Mouse (Mus musculus) forebrain, embryonic 15.5 days (tissue): ENCODE results near the gene Usp44. TPM values are rescaled to one million over a fixed set of nuclear protein-coding genes. Genes with fewer than 3 reads are reported as not detected.
"Not testable (repeated sequence)": the region's sequence is repeated elsewhere in the genome, so short reads cannot be mapped to it uniquely, and the experiment has no call there.

Experiments
- ATAC-seq: fragments of 200-750 bp; cut with Nextera tagmentation; replicated peaks from 2 replicates; pipeline ENCODE4 v1.8.0; 2017; ENCODE audit warnings: mild to moderate bottlenecking, moderate TSS enrichment, moderate library complexity
- H3K27ac ChIP-seq: fragments of 300-500 bp; sonication (generic); replicated peaks from 2 replicates; pipeline ENCODE4 v1.5.1; 2015; ENCODE audit warnings: mild to moderate bottlenecking, inconsistent platforms
- H3K27me3 ChIP-seq: fragments of 300-500 bp; sonication (generic); 2 replicates; pipeline ENCODE4 v1.6.1; 2015; ENCODE audit warnings: inconsistent platforms
- H3K36me3 ChIP-seq: fragments of 300-500 bp; sonication (generic); 2 replicates; pipeline ENCODE4 v1.6.1; 2015; ENCODE audit warnings: mild to moderate bottlenecking, inconsistent platforms
- H3K4me1 ChIP-seq: fragments of 300-500 bp; sonication (generic); 2 replicates; pipeline ENCODE4 v1.6.1; 2015; ENCODE audit warnings: inconsistent platforms
- H3K4me2 ChIP-seq: fragments of 300-500 bp; sonication (generic); replicated peaks from 2 replicates; pipeline ENCODE4 v1.6.1; 2015; ENCODE audit warnings: mild to moderate bottlenecking, inconsistent platforms
- H3K4me3 ChIP-seq: fragments of 300-500 bp; sonication (generic); 2 replicates; pipeline ENCODE4 v1.5.1; 2015; ENCODE audit warnings: mild to moderate bottlenecking, inconsistent platforms
- H3K9ac ChIP-seq: fragments of 300-500 bp; sonication (generic); replicated peaks from 2 replicates; pipeline ENCODE4 v1.6.1; 2015; ENCODE audit warnings: mild to moderate bottlenecking, inconsistent platforms
- H3K9me3 ChIP-seq: fragments of 300-500 bp; sonication (generic); 2 replicates; pipeline ENCODE4 v1.6.1; 2016; ENCODE audit warnings: inconsistent platforms
- WGBS: fragments of 180-500 bp; shearing (Covaris S2); methylation state at CpG from one replicate; pipeline ENCODE4 v1.1.7; 2015; ENCODE audit warnings: mixed read lengths; 5-methylcytosine and 5-hydroxymethylcytosine counted together
- polyA plus RNA-seq: library from polyadenylated mRNA; unstranded; fragments of >200 nt; fragmentation: Nextera tagmentation; extraction: Ambion mirVana; gene quantifications from 2 replicates; pipeline ENCODE4 v1.2.1, GENCODE M21; 2015

Usp44 gene
- polyA plus RNA-seq = 0.70 and 0.88 TPM in 2 replicates

DNA sequence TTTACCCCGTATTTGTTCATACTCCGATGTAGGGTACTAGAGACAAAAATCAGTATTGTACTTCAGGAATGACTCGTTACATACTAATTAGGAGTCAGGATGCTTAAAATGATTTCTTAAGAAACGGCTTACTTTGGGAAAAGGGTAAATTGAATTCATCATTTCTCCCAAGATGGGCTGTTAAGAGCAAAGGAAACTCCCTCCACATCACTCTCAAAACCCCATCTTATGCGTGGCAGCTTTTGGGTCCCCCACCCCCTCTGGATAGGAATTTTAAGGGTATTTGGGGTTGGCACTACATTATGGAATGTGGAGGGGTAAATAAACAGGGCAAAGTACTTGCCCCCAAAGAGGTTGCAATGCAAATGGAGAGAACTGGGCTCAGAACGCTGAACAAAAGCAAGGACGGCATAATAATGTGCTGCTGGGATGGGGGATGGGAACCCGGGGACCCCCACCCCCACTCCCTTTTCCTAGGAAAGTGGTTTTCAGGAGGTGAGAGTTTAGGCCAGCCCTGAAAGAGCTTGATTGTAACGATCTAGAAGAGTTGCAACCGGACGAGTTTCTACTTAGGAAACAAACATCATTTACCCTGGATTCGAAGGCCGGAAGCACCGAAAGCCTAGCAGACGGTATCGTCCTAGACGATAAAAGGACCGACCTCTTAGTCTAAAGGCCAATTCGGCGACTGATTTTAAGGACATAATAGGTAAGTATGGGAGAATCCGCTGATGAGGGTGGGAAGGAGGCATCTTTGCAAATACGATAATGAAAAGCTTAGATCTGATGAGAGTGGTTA is at the start of gene Usp44:
Gene Usp44 (plus strand): TSS at position 625 of the 799 bp plus-strand sequence.
- Histone ChIP-seq H3K36me3 (no peaks in the 10 kb centered on the region), H3K9ac (no peak within 1 kb of the TSS), H3K27me3 (peaks cover 34% of the 10 kb centered on the region), H3K4me1 (peaks cover 25% of the 10 kb centered on the region), H3K4me2 (0 out of 2 replicates have a peak within 1 kb of the TSS, but pooled peaks have one; percentile 3), H3K9me3 (no peaks in the 10 kb centered on the region), H3K27ac (no peak within 1 kb of the TSS), H3K4me3 (peak within 1 kb of the TSS; percentile 13; the same call in 1 of the 2 replicates)
- 13% methylated on average over 22 of the region's 22 CpGs for WGBS
- no peak for ATAC-seq

DNA sequence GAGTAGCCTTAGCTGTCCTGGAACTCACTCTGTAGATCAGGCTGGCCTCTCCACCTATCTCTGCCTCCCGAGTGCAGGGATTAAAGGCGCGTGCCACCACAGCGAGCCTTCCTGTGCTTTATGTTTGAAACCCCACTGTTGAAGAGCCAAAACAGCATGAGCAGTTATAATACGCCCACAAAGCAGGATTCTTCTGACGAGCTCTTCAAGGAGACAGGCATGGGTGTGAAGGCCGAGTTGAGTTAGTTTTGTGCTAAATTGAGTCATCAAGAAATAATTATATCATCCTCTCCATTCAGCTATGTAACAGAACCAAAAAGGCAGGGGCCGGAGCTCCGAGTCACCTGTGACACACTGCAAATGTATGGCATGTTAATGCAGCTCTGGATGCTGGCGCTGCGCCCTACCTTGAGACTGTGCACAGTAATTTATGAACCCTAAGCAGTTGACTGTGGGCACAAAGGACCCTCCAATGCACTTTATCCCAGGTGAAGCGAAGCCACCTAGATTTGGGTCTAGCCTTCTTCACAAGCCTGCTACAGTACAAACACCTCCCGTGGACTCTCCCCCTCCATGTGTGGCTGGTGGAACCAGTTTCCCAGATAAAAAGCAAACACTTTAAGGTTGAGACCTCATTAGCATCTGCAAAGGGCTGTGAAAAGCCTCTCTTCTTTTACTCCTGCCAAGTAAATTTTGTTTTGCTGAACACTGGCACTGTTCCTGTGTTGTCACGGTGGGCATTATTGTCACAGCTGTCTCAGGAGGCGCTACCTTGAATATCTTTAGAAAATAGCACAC is 47.9 kb upstream of the Usp44 start:
- ATAC-seq = no peak
- WGBS = 43% methylated on average over 15 of the region's 15 CpGs
- Histone ChIP-seq H3K27ac (no peak overlapping the region), H3K9me3 (no peaks in the 10 kb centered on the region), H3K9ac (no peak overlapping the region), H3K36me3 (no peaks in the 10 kb centered on the region), H3K27me3 (peaks cover 4% of the 10 kb centered on the region; the same call in 1 of the 2 replicates), H3K4me1 (peaks cover 9% of the 10 kb centered on the region; the same call in 1 of the 2 replicates), H3K4me2 (no peak overlapping the region), H3K4me3 (no peak overlapping the region)

DNA sequence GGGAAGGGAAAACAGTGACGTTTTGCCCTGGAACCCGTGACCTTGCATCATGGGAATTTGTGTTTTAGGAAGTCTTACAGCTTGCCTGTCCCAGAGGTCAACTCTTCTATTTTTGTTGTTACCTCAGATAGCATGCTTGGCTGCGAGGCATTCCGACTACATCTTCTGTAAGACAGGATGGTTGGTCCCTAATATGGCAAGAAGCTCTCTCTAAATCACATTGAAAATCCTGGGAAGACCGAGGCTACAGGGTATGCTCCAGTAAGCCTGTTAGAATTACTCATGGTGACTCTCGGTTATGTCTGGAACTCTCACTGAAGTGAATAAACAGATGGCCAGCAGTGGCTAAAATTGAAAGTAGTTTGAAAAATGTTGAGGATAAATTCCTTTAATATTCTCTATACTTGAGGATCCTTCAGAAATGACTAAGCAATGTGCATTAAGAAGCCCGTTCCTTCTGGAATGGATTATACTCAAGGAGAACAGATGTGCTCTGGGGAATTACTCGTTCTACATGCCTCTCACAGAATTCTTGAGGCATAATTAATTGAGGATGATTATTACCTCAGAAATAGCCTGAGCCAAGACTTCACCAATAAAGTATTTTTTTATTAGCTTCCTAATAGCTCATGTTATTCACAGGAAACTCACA is 31.5 kb upstream of the Usp44 start:
- ATAC-seq = no peak
- H3K36me3 ChIP-seq = no peaks in the 10 kb centered on the region
- H3K9ac ChIP-seq = no peak overlapping the region
- no peak overlapping the region for H3K4me3 ChIP-seq
- H3K27me3 ChIP-seq = no peaks in the 10 kb centered on the region
- H3K4me2 ChIP-seq = no peak overlapping the region
- H3K27ac ChIP-seq = no peak overlapping the region
- no peaks in the 10 kb centered on the region for H3K9me3 ChIP-seq
- WGBS = 79% methylated on average over 8 of the region's 8 CpGs
- no peaks in the 10 kb centered on the region for H3K4me1 ChIP-seq

DNA sequence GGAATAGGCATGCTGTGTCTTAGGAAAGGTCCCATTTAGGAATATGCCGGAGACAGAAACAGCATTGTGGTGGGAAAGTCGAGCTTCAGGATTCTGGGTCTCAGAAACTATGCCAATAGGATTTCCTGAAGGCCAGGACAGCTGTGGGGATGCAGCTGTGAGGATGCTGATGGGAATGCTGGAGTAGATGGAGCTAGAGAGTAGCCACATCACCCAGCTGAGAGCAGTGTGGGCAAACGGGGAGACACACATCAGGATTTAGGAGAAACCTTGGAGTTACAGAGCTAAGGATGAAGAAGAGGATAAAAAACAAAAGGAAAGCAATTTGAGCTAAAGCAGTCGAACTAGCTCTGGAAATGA is 31.0 kb upstream of the Usp44 start:
- ATAC-seq = no peak
- Histone ChIP-seq H3K27me3 (no peaks in the 10 kb centered on the region), H3K4me2 (no peak overlapping the region), H3K9me3 (no peaks in the 10 kb centered on the region), H3K36me3 (no peaks in the 10 kb centered on the region), H3K27ac (no peak overlapping the region), H3K4me1 (no peaks in the 10 kb centered on the region), H3K9ac (no peak overlapping the region), H3K4me3 (no peak overlapping the region)
- WGBS = 66% methylated on average over 4 of the region's 4 CpGs

DNA sequence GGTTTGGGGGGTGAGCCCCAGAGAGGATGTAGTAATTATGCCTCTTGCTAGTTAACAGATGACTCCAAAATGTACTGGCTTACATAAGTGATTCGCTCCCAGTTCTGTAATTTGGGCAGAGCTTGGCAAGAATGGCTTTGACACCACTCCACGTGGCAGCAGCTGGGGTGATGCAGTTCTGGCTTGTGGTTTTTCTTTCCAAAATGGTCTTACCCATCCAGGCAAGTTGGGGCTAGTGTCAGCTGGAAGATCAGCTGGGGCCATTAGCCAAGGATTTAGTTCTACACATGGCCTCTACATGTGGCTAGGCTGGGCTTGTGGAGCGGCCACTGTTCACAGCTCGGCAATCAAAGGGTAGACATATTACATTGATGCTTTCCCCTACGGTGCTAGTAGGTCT is 30.5 kb upstream of the Usp44 start:
- Histone ChIP-seq H3K4me3 (no peak overlapping the region), H3K36me3 (no peaks in the 10 kb centered on the region), H3K9ac (no peak overlapping the region), H3K9me3 (no peaks in the 10 kb centered on the region), H3K27ac (no peak overlapping the region), H3K27me3 (no peaks in the 10 kb centered on the region), H3K4me1 (no peaks in the 10 kb centered on the region), H3K4me2 (no peak overlapping the region)
- WGBS = 78% methylated on average over 5 of the region's 5 CpGs
- no peak for ATAC-seq

DNA sequence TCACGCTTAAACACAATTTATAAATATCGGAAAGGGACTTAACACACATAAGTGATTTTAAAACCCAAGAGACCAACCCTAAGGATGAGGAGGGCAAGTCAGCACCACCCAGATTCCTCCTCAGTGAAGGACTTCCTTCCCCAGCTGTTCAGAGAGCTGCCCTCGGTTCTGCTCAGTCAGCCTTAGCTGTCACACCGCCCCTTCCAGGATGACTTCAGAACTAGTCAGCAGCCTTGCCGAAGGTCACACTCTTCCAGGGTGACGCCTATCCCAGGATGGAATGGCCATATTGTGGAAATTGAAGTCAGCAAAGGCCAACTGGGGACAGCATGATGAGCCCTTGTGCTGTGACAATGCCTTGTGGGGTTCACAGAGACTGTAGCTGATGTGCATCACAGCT is 28.2 kb upstream of the Usp44 start:
- no peaks in the 10 kb centered on the region for H3K4me1 ChIP-seq
- WGBS = 81% methylated on average over 6 of the region's 6 CpGs

DNA sequence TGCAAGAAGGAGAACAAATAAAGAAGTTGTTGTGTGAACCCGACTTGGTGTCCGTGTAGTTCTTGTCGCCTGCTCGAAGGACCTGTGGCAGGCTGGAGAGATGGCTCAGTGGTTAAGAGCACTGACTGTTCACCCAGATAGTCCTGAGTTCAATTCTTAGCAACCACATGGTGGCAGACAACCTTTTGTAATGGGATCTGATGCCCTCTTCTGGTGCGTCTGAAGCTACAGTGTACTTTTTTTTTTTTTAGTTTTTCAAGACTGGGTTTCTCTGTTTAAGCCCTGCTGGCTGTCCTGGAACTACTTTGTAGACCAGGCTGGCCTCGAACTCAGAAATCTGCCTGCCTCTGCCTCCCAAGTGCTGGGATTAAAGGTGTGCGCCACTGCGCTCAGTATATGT is 21.9 kb upstream of the Usp44 start:
- H3K4me2 ChIP-seq, ATAC-seq, H3K27me3 ChIP-seq, H3K9me3 ChIP-seq, H3K36me3 ChIP-seq, H3K9ac ChIP-seq, H3K4me1 ChIP-seq, H3K4me3 ChIP-seq, H3K27ac ChIP-seq: not testable (repeated sequence)
- WGBS = 93% methylated on average over 8 of the region's 8 CpGs

More for the DNA sequence above, 28.2 kb upstream of the Usp44 start:
- Histone ChIP-seq H3K9me3 (no peaks in the 10 kb centered on the region), H3K9ac (no peak overlapping the region), H3K27me3 (no peaks in the 10 kb centered on the region), H3K4me3 (no peak overlapping the region), H3K36me3 (no peaks in the 10 kb centered on the region), H3K27ac (no peak overlapping the region), H3K4me2 (no peak overlapping the region)
- no peak for ATAC-seq

DNA sequence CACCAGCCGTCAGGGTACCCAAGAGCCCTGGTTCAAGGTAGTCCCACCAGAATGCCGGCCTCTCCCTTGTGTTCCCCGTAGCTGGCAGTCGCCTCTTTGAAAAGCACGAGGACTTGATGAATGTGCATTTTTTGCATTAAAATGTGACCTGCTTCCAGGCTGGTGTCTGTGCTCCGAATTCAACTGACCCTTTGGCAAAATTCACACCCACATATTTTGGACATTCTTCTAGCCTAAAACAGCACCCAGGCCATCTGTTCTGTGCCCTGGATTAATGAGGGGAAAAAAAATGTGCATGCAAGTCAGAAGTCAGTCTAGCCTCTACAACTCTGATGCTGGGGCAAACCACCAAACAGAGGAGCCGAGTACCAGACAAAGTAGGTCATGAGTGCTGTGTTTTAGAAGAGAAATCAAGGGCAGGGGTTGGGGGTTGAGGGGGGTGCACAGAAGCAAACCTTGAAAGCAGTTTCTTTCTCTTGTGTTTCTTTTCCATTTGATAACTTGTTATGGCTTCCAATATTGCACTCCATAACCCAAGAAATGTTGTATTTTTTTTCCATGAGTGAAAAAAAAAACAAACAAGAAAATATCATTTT is 20.7 kb upstream of the Usp44 start:
- Histone ChIP-seq H3K9me3 (no peaks in the 10 kb centered on the region), H3K4me2 (no peak overlapping the region), H3K36me3 (no peaks in the 10 kb centered on the region), H3K9ac (no peak overlapping the region), H3K4me3 (no peak overlapping the region), H3K4me1 (peaks cover 3% of the 10 kb centered on the region; the same call in 1 of the 2 replicates), H3K27ac (no peak overlapping the region), H3K27me3 (no peaks in the 10 kb centered on the region; the same call in 1 of the 2 replicates)
- WGBS = 51% methylated on average over 7 of the region's 7 CpGs
- no peak for ATAC-seq

DNA sequence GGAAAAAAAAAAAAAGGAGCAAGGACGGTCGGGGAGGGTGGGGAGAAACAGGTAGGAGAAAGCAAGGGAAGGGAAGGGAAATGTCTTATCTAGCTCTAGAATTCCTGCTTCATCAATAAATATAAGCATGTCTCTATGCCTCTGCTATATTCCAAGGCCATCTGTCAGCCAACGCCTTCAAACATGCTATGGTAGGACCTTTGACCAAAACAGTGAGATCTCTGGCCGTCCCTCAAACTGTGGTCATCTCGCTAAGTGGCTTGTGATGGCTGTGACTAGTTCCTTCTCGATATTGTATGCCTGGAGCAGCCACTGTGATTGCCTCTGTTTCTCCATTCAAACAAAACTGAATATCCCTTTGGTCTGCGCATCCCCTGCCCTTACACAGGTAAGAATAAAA is 19.3 kb upstream of the Usp44 start:
- no peaks in the 10 kb centered on the region for H3K36me3 ChIP-seq
- H3K4me2 ChIP-seq = no peak overlapping the region
- no peak overlapping the region for H3K9ac ChIP-seq
- no peak for ATAC-seq
- H3K4me3 ChIP-seq = no peak overlapping the region
- H3K9me3 ChIP-seq = no peaks in the 10 kb centered on the region
- H3K27ac ChIP-seq = no peak overlapping the region
- peaks cover 3% of the 10 kb centered on the region; the same call in 1 of the 2 replicates for H3K4me1 ChIP-seq
- 90% methylated on average over 7 of the region's 7 CpGs for WGBS
- peaks cover 2% of the 10 kb centered on the region for H3K27me3 ChIP-seq

DNA sequence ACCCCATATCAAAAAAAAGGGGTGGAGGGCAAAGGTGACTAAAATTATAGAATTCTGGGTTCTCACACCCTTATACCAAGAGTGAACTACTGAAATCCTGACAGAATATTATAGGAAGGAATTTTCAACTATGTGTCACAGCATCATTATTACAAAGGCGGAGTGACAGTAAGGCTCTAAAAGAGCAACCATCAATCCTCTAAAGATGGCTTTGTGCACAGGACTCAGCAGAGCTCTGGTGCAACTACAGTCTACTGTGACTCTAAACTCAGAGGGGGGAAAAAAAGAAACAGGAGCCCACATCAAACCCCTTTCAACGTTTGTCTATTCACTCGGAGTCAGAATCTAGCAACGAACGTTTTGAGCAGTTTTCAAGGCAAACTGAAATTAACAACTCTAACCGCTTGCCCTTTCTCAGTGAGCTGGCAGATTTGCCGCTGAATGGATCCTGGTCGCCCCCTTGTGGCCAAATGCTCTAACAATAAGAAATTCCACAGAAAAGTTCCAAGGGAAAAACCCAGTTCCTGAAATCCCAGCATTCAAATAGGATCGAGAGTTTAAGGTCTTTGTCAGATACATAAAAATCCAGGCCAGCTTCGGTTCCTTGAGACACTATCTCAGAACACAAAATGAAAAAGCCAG is 18.5 kb upstream of the Usp44 start:
- Histone ChIP-seq H3K4me3 (no peak overlapping the region), H3K4me2 (peak overlapping the region; percentile 32; the same call in 1 of the 2 replicates), H3K27ac (no peak overlapping the region), H3K36me3 (no peaks in the 10 kb centered on the region), H3K9me3 (no peaks in the 10 kb centered on the region), H3K9ac (no peak overlapping the region), H3K4me1 (peaks cover 3% of the 10 kb centered on the region; the same call in 1 of the 2 replicates), H3K27me3 (peaks cover 10% of the 10 kb centered on the region)
- peak; percentile 41; the same call in 1 of the 2 replicates for ATAC-seq
- WGBS = 11% methylated on average over 10 of the region's 10 CpGs

DNA sequence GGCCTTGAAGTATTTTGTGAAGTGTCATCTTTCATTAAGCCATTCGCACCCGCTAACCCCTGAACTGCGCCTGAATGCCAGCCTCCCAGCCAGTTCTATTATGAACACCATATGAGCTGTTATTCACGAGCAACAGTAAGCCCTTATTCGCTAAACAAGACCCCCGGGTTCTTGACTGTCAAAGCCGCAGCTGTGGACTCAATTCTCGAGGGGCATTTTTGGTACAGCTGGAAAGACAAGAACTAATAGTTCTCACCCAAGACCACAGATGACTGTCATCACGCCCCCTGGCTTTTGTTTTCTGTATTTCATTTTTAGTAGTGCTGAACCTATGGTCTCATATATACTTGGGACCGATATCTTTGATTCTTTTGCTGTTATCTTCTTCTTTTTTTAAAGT is 17.6 kb upstream of the Usp44 start:
- Histone ChIP-seq H3K4me3 (no peak overlapping the region), H3K27me3 (peaks cover 11% of the 10 kb centered on the region), H3K36me3 (no peaks in the 10 kb centered on the region), H3K9ac (no peak overlapping the region), H3K9me3 (no peaks in the 10 kb centered on the region), H3K27ac (no peak overlapping the region), H3K4me2 (no peak overlapping the region), H3K4me1 (peaks cover 3% of the 10 kb centered on the region; the same call in 1 of the 2 replicates)
- 45% methylated on average over 10 of the region's 10 CpGs for WGBS
- no peak for ATAC-seq
